Mouse (Mus musculus) gastrocnemius, adult 18-20 months (tissue): Measurements from ENCODE around the gene H2-D1. TPM values are rescaled to one million over a fixed set of nuclear protein-coding genes. Genes with fewer than 3 reads are reported as not detected.
"Not testable (repeated sequence)": the region's sequence is repeated elsewhere in the genome, so short reads cannot be mapped to it uniquely, and the experiment has no call there.

Source experiments
- DNase-seq: peaks from one replicate; pipeline ENCODE4 v3.0.0; 2021; ENCODE audit warnings: low spot score
- microRNA-seq: library from miRNA; unstranded; fragments of <30 nt; microRNA quantifications from one replicate; pipeline ENCODE4 v1.2.0, GENCODE M21; 2021
- total RNA-seq, 2 experiments: library from RNA; stranded (reverse); gene quantifications; 2 replicates each; pipeline ENCODE4 v1.2.3; 2021

Gene H2-D1
- total RNA-seq, 2 experiments from 2014 or later: 36.3 to 59.0 TPM

DNA sequence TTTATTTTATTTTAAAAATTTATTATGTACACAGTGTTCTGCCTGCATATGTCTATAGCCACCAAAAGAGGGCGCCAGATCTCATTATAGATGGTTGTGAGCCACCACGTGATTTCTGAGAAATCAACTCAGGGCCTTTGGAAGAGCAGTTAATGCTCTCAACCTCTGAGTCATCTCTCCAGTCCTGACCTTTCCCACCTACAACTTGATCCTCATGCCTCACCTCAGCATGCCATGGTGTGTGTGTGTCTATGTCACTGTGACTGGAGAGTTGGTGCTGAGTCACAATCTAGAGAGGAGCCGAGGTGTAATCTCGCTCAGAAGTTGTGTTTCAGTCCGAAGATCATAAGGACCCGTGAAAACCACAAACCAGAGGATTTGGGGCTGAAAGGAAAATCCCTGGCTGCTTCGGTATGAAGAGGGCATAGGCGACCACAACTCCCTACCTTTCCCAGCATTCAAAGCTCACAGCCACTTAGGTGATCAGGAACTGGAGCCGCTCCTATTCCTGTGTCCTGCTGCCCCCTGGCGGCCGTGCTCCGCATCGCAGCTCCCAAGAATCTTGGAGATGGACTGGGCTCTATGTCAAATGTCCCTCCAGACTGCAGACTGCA is 39.2 kb downstream of the H2-D1 start:
- DNase-seq: peak; percentile 94

DNA sequence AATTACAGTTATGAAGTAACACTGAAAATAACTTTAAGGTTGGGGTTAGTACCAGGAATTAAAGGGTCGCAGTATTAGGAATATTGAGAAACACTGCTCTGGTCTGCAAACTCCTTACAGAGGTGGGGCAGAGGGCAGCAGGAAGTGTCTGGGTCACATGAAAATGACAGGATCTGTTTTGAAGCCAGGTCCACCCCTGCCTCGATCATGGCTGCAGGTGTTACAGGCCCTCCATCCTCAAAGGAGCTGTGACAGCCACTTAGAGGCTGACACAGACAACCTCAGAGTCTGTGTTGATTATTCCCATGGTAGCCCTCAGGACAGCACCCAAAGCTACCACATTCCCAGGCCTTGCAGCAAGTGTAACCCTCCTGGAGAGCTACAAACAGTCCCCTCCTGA is 40.7 kb downstream of the H2-D1 start:
- no peak for DNase-seq

DNA sequence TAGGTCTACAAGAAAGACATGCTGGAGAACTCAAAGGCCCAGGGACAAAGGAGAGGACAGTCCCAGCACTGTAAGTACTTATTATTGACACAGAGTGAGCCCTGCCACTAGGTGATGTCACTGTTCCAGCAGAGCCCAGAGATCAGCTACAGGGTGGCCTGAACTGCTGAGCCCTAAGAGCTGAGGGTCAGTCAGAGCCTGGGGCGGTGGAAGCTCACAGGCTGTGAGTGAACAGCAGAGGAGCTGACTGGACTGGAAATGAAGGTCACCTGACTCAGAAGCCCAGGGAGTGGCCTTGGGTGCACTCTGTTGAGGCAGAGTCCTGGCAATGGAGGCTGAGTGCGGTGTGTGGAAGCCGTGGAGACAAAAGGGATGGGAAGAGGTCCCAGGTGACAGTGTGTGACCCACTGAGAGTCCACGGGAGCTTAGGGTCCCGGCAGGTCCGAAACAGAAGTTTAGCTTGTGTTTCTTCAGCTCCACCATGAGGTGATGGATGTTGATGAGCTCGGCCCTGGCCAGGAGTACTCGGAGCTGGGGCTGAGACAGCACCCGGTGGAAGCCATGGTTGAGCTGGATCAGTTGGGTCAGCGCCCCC is 41.3 kb downstream of the H2-D1 start:
- DNase-seq: no peak

DNA sequence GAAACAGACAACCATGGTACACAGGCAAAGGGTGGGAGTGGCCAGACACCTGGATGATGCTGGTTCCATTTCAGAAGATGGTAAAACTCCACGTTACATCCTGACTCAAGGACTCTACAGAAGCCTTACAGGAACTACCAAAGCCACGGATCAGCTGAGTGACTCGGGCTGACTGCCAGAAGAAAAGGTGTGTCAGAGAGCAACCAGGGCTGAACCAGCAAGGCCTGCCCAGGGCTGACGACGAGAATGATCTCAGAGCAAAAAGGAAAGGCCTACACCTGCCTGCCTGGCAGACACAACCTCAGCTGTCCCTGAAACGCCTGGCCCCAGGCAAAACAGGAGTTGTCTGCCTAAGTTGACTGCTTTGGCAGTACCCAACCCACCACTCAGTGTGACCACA is 41.9 kb downstream of the H2-D1 start:
- no peak for DNase-seq

DNA sequence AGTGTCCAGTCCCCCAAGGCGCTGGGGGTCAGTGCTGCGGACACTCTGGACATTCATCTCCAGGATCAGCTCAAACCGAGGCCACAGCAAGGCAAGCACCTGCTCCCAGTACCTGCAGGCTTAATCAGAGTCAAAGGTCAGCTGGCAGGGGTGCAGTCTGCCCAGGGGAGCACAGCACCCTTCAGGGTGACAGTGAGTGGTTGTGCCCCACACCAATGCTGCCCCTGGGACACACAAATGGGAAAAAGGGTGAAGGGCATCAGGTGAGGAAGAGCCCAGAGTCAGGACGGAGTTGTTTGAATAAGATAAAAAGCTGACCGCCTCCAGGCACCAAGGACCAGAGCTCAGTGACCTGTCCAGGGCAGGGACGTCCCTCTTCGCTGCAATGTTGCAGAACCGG is 42.4 kb downstream of the H2-D1 start:
- DNase-seq: not testable (repeated sequence)

Small RNAs within 50 kb of the gene (microRNA-seq; reads per million reads assigned to microRNA genes)
- gene Mir6975 (not detected), gene Mir8094 (not detected)

Other genes with a start within 250 kb of the H2-D1 start
- 10 to 100 TPM; 13.2 to 16.8 TPM for gene Vwa7, start 246.2 kb upstream of the H2-D1 start, total RNA-seq
- not detected for gene Sapcd1, start 234.7 kb upstream of the H2-D1 start, total RNA-seq
- under 1 TPM in 1 of 2 experiments, not detected in 1; 0.28 TPM for gene Msh5, start 216.0 kb upstream of the H2-D1 start, total RNA-seq
- gene Clic1, start 212.8 kb upstream of the H2-D1 start, total RNA-seq: 10 to 100 TPM in 1 of 2 experiments, 1 to 10 TPM in 1; 7.5 to 11.6 TPM
- gene Ddah2, start 203.7 kb upstream of the H2-D1 start, total RNA-seq: 1 to 10 TPM; 4.5 to 8.7 TPM
- gene Ly6g6c, start 197.3 kb upstream of the H2-D1 start, total RNA-seq: not detected
- gene Mpig6b, start 196.5 kb upstream of the H2-D1 start, total RNA-seq: not detected
- gene Ly6g6e, start 185.8 kb upstream of the H2-D1 start, total RNA-seq: not detected
- 1 to 10 TPM in 1 of 2 experiments, not detected in 1; 3.0 TPM for gene Ly6g6d, start 184.7 kb upstream of the H2-D1 start, total RNA-seq
- not detected for gene Ly6g6f, start 177.1 kb upstream of the H2-D1 start, total RNA-seq
- gene Abhd16a, start 173.5 kb upstream of the H2-D1 start, total RNA-seq: 10 to 100 TPM; 85.3 to 87.7 TPM
- not detected for gene Ly6g5c, start 154.5 kb upstream of the H2-D1 start, total RNA-seq
- not detected for gene Ly6g5b, start 147.3 kb upstream of the H2-D1 start, total RNA-seq
- 1 to 10 TPM; 8.7 to 9.0 TPM for gene Gpank1, start 141.3 kb upstream of the H2-D1 start, total RNA-seq
- 100 to 1,000 TPM; 176 to 183 TPM for gene Csnk2b, start 140.7 kb upstream of the H2-D1 start, total RNA-seq
- gene D17H6S53E, start 136.4 kb upstream of the H2-D1 start, total RNA-seq: 10 to 100 TPM; 12.6 to 16.6 TPM
- gene Apom, start 130.7 kb upstream of the H2-D1 start, total RNA-seq: not detected
- gene Bag6, start 127.6 kb upstream of the H2-D1 start, total RNA-seq: 100 to 1,000 TPM; 233 to 265 TPM
- gene Prrc2a, start 97.8 kb upstream of the H2-D1 start, total RNA-seq: 100 to 1,000 TPM; 102 to 111 TPM
- 1 to 10 TPM in 1 of 2 experiments, under 1 TPM in 1; 0.84 to 1.1 TPM for gene Aif1, start 86.7 kb upstream of the H2-D1 start, total RNA-seq
- 1 to 10 TPM in 1 of 2 experiments, not detected in 1; 1.1 TPM for gene Lst1, start 74.3 kb upstream of the H2-D1 start, total RNA-seq
- under 1 TPM in 1 of 2 experiments, not detected in 1; 0.38 TPM for gene Ltb, start 68.3 kb upstream of the H2-D1 start, total RNA-seq
- not detected for gene Tnf, start 60.7 kb upstream of the H2-D1 start, total RNA-seq
- under 1 TPM; 0.43 to 0.48 TPM for gene Lta, start 57.4 kb upstream of the H2-D1 start, total RNA-seq
- not detected for gene Gm16181, start 41.9 kb upstream of the H2-D1 start, total RNA-seq
- 1 to 10 TPM; 1.1 to 1.8 TPM for gene Atp6v1g2, start 29.1 kb upstream of the H2-D1 start, total RNA-seq
- 1 to 10 TPM; 7.0 to 7.2 TPM for gene Nfkbil1, start 26.9 kb upstream of the H2-D1 start, total RNA-seq
- 10 to 100 TPM; 83.5 to 83.8 TPM for gene Ddx39b, start 21.0 kb upstream of the H2-D1 start, total RNA-seq
- under 1 TPM; 0.19 to 0.27 TPM for gene H2-Q1, start 57.7 kb downstream of the H2-D1 start, total RNA-seq
- gene H2-Q2, start 79.5 kb downstream of the H2-D1 start, total RNA-seq: under 1 TPM; 0.18 to 0.71 TPM
- 1 to 10 TPM; 3.5 to 6.6 TPM for gene H2-Q4, start 116.9 kb downstream of the H2-D1 start, total RNA-seq
- 1 to 10 TPM in 1 of 2 experiments, under 1 TPM in 1; 0.94 to 1.2 TPM for gene H2-Q6, start 162.1 kb downstream of the H2-D1 start, total RNA-seq
- 1 to 10 TPM in 1 of 2 experiments, under 1 TPM in 1; 0.82 to 1.8 TPM for gene H2-Q7, start 176.4 kb downstream of the H2-D1 start, total RNA-seq
- gene H2-Q10, start 207.4 kb downstream of the H2-D1 start, total RNA-seq: 1 to 10 TPM in 1 of 2 experiments, under 1 TPM in 1; 0.39 to 1.2 TPM
- gene Pou5f1, start 243.3 kb downstream of the H2-D1 start, total RNA-seq: not detected